ENCODE assay signal across 32 mouse cellular contexts in the genomic region with DNA sequence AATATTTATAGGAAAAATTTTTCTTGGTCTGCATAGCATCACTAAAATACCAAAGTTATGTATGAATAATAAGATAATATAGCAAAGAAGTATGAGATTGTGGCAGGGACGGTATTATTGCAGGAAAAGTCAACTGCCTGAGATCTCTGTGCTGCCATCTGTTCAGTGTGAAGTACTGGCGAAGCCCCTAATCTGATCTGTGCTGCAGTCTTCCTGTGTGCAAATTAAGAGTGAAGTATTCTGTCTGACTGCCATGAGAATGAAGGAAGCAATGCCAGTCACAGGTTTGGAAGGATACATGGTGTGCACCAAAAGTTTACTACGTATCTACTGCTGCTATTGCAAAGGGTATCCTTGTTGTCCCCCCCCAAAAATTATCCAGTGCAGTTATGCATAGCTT.
"Had no signal": no experiment of that assay in that cellular context is flagged by ENCODE, and none has a peak within 500 bp of the region (broad histone marks: within the 10 kb centered on the region; RNA-seq: fewer than 3 reads in every experiment).

No protein-coding gene starts in this region.

- H3K36me3 ChIP-seq: heart, embryonic 15.5 days; hindbrain, embryonic 10.5 days; hindbrain, embryonic 12.5 days; hindbrain, embryonic 13.5 days; hindbrain, embryonic 15.5 days; intestine, embryonic 15.5 days; kidney, embryonic 15.5 days had no signal

- H3K27ac ChIP-seq: heart, embryonic 15.5 days; hindbrain, embryonic 10.5 days; hindbrain, embryonic 12.5 days; hindbrain, embryonic 13.5 days; hindbrain, embryonic 14.5 days; hindbrain, embryonic 15.5 days; hindbrain, postnatal 0 days; intestine, embryonic 15.5 days; kidney, embryonic 15.5 days; kidney, postnatal 0 days; layer of hippocampus, adult 2 months; left cerebral cortex, adult 2 months had no signal

- DNase-seq: heart, postnatal 10 days; heart, postnatal 14 days; heart, postnatal 36 days; heart, postnatal 4 days; kidney, adult 11 months; kidney, adult 18-20 months; kidney, adult 2 months; kidney, adult 8-10 months; kidney, adult 9 months; kidney, postnatal 10 days; kidney, postnatal 14 days; kidney, postnatal 25 days; kidney, postnatal 36 days; kidney, postnatal 4 days; layer of hippocampus, adult 9-11 months; layer of hippocampus, postnatal 36 days had no signal

- H3K27me3 ChIP-seq: heart, embryonic 15.5 days; hindbrain, embryonic 12.5 days; hindbrain, embryonic 13.5 days; hindbrain, embryonic 15.5 days; intestine, embryonic 15.5 days; kidney, embryonic 15.5 days had no signal

- ATAC-seq: hindbrain, embryonic 16.5 days; hindbrain, postnatal 0 days; inflammation-experienced regulatory T-cells, adult 6 months; intestine, embryonic 15.5 days; intestine, embryonic 16.5 days; intestine, postnatal 0 days had no signal

- H3K4me3 ChIP-seq: heart, embryonic 15.5 days; hindbrain, embryonic 10.5 days; hindbrain, embryonic 12.5 days; hindbrain, embryonic 13.5 days; hindbrain, embryonic 15.5 days; intestine, embryonic 15.5 days; kidney, embryonic 15.5 days; layer of hippocampus, adult 2 months; left cerebral cortex, adult 2 months had no signal

- H3K4me2 ChIP-seq: heart, embryonic 15.5 days; hindbrain, embryonic 12.5 days; hindbrain, embryonic 13.5 days; hindbrain, embryonic 14.5 days; hindbrain, embryonic 15.5 days; intestine, embryonic 15.5 days; kidney, embryonic 15.5 days had no signal

- H3K9ac ChIP-seq: heart, embryonic 15.5 days; hindbrain, embryonic 12.5 days; hindbrain, embryonic 13.5 days; hindbrain, embryonic 14.5 days; hindbrain, embryonic 15.5 days; intestine, embryonic 15.5 days; kidney, embryonic 15.5 days had no signal

- H3K9me3 ChIP-seq: heart, embryonic 15.5 days; hindbrain, embryonic 10.5 days; hindbrain, embryonic 12.5 days; hindbrain, embryonic 13.5 days; hindbrain, embryonic 15.5 days; intestine, embryonic 15.5 days; kidney, embryonic 15.5 days had no signal

- H3K4me1 ChIP-seq: heart, embryonic 15.5 days; hindbrain, embryonic 10.5 days; hindbrain, embryonic 12.5 days; hindbrain, embryonic 13.5 days; hindbrain, embryonic 15.5 days; intestine, embryonic 15.5 days; kidney, embryonic 15.5 days had no signal
